Mouse (Mus musculus) cerebellum, postnatal 25 days (tissue): Measurements from ENCODE around the gene Gm1979.
"Not testable (repeated sequence)": the region's sequence is repeated elsewhere in the genome, so short reads cannot be mapped to it uniquely, and the experiment has no call there.

Experiments used
- DNase-seq, 2 experiments: peaks; one replicate each; pipeline ENCODE4 v3.0.0; 2021; ENCODE audit warnings: mixed read lengths in 2 of 2

The Gm1979 gene

GRCm38 (mm10) chr5:26004698-26005097 is at the start of gene Gm1979:
Gm1979 (minus strand) TSS chr5:26004798.
- DNase-seq = not testable (repeated sequence)

GRCm38 (mm10) chr5:26039458-26039857 is 34.9 kb upstream of the Gm1979 start, which contains the start of gene Speer4a:
Speer4a (minus strand) TSS chr5:26039558.
- DNase-seq = not testable (repeated sequence)

GRCm38 (mm10) chr5:26022816-26023215 is 18.2 kb upstream of the Gm1979 start, which contains the start of gene Gm5862:
Gm5862 (minus strand) TSS chr5:26022916.
- DNase-seq = not testable (repeated sequence)

DNA sequence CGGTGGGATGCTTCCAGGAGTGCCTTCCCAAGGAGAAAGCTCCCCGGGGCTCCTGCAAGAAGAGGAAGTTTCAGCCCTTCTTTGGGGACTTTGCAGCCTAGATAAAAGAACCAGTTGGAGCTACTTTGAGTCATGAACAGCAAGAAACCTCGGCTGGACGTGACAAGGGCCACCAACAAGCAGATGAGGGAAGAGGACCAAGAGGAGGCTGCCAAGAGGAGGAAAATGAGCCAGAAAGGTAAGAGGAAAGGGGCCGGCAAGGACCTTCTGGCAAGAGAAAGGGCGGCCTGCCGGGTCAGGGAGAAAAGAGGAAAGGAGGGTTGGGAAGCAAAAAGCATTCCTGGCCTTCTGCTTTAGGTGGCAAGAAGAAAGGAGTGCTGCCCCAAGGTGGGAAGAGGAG is 3.1 kb upstream of the Gm1979 start:
- DNase-seq = not testable (repeated sequence)

GRCm38 (mm10) chr5:26006937-26007695 is 2.5 kb upstream of the Gm1979 start:
- DNase-seq = peak; percentile 70

DNA sequence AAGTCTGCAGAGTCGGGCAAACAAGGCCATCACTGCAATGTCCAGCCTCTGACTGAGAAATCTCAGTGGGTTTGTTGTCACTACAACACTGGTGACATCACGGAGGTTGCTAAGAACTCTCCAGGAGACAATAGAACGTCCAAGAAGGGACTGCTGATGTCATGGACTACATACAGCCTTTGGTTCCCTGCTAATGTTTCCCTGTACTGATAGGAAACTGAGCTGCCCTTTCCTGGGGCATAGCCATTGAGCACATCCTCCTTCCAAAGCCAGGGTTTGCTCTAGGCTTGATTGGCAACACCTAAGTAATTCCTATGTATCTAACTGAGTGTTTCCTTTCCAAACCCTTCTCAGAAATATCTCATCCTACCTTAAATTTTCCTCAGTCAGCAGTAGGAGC is 16.0 kb downstream of the Gm1979 start, which contains the start of gene Gm21698:
TSS of gene Gm21698 (minus strand) at position 101 of the 400 bp plus-strand sequence.
- not testable (repeated sequence) for DNase-seq

DNA sequence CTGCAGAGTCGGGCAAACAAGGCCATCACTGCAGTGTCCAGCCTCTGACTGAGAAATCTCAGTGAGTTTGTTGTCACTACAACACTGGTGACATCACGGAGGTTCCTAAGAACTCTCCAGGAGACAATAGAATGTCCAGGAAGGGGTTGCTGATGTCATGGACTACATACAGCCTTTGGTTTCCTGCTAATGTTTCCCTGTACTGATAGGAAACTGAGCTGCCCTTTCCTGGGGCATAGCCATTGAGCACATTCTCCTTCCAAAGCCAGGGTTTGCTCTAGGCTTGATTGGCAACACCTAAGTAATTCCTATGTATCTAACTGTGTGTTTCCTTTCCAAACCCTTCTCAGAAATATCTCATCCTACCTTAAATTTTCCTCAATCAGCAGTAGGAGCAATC is 32.0 kb downstream of the Gm1979 start, which contains the start of gene Gm21680:
TSS of gene Gm21680 (minus strand) at position 101 of the 400 bp plus-strand sequence.
- DNase-seq = not testable (repeated sequence)

DNA sequence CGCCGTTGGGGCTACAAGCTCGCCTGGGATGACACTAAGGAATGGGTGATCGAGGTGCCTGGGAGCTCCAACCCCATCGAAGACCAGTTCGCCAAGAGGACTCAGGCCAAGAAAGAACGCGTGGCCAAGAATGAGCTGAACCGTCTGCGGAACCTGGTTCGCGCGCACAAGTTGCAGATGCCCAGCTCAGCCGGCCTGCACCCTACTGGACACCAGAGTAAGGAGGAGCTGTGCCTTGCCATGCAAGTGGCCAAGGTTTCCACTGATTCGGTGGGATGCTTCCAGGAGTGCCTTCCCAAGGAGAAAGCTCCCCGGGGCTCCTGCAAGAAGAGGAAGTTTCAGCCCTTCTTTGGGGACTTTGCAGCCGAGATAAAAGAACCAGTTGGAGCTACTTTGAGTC is 47.5 kb downstream of the Gm1979 start:
- not testable (repeated sequence) for DNase-seq

DNA sequence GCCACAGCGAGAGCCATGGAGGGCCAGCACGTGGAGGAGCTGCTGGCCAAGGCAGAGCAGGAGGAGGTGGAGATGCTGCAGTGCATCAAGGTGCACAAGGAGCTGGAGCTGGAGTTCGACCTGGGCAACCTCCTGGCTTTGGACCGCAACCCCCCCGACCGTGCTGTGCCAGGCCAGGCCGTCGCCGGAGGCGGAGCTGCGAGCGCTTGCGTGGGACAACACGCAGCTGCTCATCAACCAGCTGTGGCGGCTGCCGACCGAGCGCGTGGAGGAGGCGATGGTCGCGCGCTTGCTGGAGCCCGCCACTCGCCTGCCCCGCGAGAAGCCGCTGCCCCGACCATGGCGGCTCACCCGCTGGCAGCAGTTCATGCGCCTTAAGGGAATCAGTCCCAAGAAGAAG is 48.0 kb downstream of the Gm1979 start:
- peak; percentile 9 to 12 for DNase-seq

DNA sequence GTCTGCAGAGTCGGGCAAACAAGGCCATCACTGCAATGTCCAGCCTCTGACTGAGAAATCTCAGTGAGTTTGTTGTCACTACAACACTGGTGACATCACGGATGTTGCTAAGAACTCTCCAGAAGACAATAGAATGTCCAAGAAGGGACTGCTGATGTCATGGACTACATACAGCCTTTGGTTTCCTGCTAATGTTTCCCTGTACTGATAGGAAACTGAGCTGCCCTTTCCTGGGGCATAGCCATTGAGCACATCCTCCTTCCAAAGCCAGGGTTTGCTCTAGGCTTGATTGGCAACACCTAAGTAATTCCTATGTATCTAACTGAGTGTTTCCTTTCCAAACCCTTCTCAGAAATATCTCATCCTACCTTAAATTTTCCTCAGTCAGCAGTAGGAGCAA is 50.3 kb downstream of the Gm1979 start, which contains the start of gene Gm21671:
TSS of gene Gm21671 (minus strand) at position 101 of the 400 bp plus-strand sequence.
- DNase-seq = not testable (repeated sequence)
